Mouse (Mus musculus): Measurements from ENCODE around the gene Pfn3.

GRCm38 (mm10) chr13:55369531-55370114 is 45.4 kb downstream of the Pfn3 start, which contains the start of gene Rgs14:
- TF ChIP-seq POLR2A (IDR thresholded peaks at IDR 0.05; ENCODE audit: insufficient read depth, low read length) (no peak), CTCF (IDR thresholded peaks at IDR 0.05; ENCODE audit: low read depth, low read length) (no peak)

Measured in ES-Bruce4 (cell line).